Mouse (Mus musculus): Measurements from ENCODE around the gene Nfam1. TPM values are rescaled to one million over a fixed set of nuclear protein-coding genes. Genes with fewer than 3 reads are reported as not detected.

The Nfam1 gene
- total and polyA plus RNA-seq, 3 experiments, result 7.4 to 10.5 TPM; not detected in 1

- no peak for TF ChIP-seq USF2 (IDR thresholded peaks at IDR 0.05; ENCODE audit: borderline replicate concordance in 1 of 2, insufficient read depth in 1 of 2, low read depth in 1 of 2, low read length in 2 of 2)
- TF ChIP-seq NRF1 (IDR thresholded peaks at IDR 0.05; ENCODE audit: insufficient read depth, low read depth, low read length, poor library complexity, severe bottlenecking), result no peak
- TF ChIP-seq SMC3 (IDR thresholded peaks at IDR 0.05; ENCODE audit: low read depth, low read length), result no peak
- no peak for TF ChIP-seq E2F4 (IDR thresholded peaks at IDR 0.05; ENCODE audit: borderline replicate concordance, low read depth, low read length)
- 0 out of 2 replicates have a peak, but pooled peaks have one; percentile 43 for TF ChIP-seq MAZ (IDR thresholded peaks at IDR 0.05; ENCODE audit: low read depth, low read length)
- TF ChIP-seq TCF12 (IDR thresholded peaks at IDR 0.05; ENCODE audit: low read depth, low read length), result 0 out of 2 replicates have a peak, but pooled peaks have one; percentile 18
- no peak for TF ChIP-seq MEF2A (IDR thresholded peaks at IDR 0.05; ENCODE audit: extremely low read depth, insufficient replicate concordance, low read depth, low read length, poor library complexity, severe bottlenecking)
- TF ChIP-seq MXI1 (IDR thresholded peaks at IDR 0.05; ENCODE audit: low read depth, low read length), result peak; percentile 61; the same call in 1 of the 2 replicates
- no peak for TF ChIP-seq ZNF384 (IDR thresholded peaks at IDR 0.05; ENCODE audit: low read depth, low read length)
- no peak for TF ChIP-seq JUND (IDR thresholded peaks at IDR 0.05; ENCODE audit: low read depth, low read length)
- TF ChIP-seq BHLHE40 (IDR thresholded peaks at IDR 0.05; ENCODE audit: borderline replicate concordance, low read depth, low read length), result peak; percentile 68; the same call in 1 of the 2 replicates
- no peak for TF ChIP-seq MAFK (IDR thresholded peaks at IDR 0.05; ENCODE audit: borderline replicate concordance, low read depth, low read length)
- peak; percentile 71; the same call in 1 of the 2 replicates for TF ChIP-seq MAX (IDR thresholded peaks at IDR 0.05; ENCODE audit: low read length)
- no peak for TF ChIP-seq ZMIZ1 (IDR thresholded peaks at IDR 0.05; ENCODE audit: low read depth, low read length)
- no peak for TF ChIP-seq MYB (IDR thresholded peaks at IDR 0.05; ENCODE audit: low read depth, low read length)
Observed at GRCm38 (mm10) chr15:83034275-83034977, 1.3 kb upstream of the Nfam1 start (continued).

DNA sequence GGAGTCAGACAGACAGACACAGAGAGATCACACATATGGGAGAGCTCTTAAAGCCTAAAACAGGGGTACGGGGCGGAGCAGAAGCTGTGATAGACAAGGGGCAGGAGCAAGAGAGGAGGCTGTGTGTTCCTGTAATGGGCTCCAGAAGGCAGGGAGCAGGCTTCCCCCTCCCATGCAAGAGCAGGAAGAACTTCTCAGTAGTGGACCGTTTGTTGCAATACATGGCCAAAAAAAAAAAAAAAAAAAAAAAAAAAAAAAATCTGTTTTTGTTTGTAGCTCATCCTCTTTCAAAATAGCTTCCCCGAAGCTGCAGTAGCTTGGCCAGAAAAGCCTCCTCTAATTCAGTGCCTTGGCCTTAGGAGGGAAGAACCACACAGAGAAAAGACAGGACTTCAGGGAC lies 2.2 kb downstream of the Nfam1 start:
- TF ChIP-seq MYB (IDR thresholded peaks at IDR 0.05; ENCODE audit: low read depth, low read length) (no peak), CHD2 (IDR thresholded peaks at IDR 0.05; ENCODE audit: low read length) (no peak), ZNF384 (IDR thresholded peaks at IDR 0.05; ENCODE audit: low read depth, low read length) (0 out of 2 replicates have a peak, but pooled peaks have one; percentile 7), TBP (IDR thresholded peaks at IDR 0.05; ENCODE audit: low read depth, low read length) (no peak)
- Histone ChIP-seq H3K9ac (ENCODE audit: control insufficient read depth, low read depth, low read length, poor library complexity, severe bottlenecking) (no peak overlapping the region), H3K27me3 (ENCODE audit: control insufficient read depth in 1 of 2, insufficient read depth in 2 of 2, low read length in 2 of 2) (no peaks in the 10 kb centered on the region), H3K79me2 (ENCODE audit: control insufficient read depth, insufficient read depth, low read length, poor library complexity) (no peaks in the 10 kb centered on the region; the same call in 1 of the 2 replicates), H3K27ac (ENCODE audit: control insufficient read depth, low read depth, low read length) (no peak overlapping the region), H3K4me1 (ENCODE audit: control insufficient read depth in 1 of 2, insufficient read depth in 2 of 2, low read length in 2 of 2) (peaks cover 4 to 33% of the 10 kb centered on the region in 2 experiments), H3K9me3 (replicated peaks; ENCODE audit: insufficient read depth, low read length) (no peaks in the 10 kb centered on the region), H3K4me3 (ENCODE audit: control insufficient read depth in 1 of 2, insufficient read depth in 1 of 2, low read depth in 2 of 2, low read length in 2 of 2) (no peak overlapping the region), H3K36me3 (ENCODE audit: control insufficient read depth in 1 of 2, insufficient read depth in 2 of 2, low read length in 2 of 2) (peaks cover 0 to 6% of the 10 kb centered on the region in 2 experiments; a peak in 2 of 4 replicates)
- no peak for DNase-seq (ENCODE audit: low read depth, low spot score)
